ENCODE assay signal across 8 mouse cellular contexts in the genomic region with DNA sequence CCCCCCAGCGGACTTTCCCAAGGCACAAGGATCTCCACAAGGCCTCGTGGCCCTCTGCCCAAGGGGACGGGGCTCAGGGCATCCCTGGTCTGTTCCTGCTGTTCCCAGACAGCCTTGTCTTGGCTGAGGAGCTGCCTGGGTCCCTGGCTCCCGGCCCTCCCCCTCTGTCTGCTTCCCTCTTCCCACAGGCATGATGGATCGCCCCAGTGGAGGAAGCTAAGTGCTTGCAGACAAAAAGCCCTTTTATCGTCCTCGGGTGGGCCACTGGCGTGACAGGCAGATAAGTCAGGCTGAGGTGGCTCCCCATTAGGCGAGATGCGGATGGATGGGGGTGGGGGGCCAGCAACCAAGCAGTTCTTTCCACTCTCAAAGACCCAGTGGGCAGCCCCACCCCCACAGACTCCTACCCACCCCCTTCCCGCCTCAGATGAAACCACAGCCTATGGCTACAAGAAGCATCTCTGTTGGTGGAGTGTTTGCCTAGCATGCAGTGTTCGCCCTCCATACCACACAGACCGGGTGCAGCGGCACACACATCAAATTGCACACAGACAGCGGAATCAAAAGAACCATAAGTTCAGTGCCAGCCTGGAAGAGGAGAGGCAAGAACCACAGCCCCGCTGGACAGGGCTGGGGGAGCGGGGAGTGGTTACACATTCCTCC. TPM values are rescaled to one million over a fixed set of nuclear protein-coding genes. Genes with fewer than 3 reads are reported as not detected.
DNase-seq lines count a peak whose midpoint lies in the region; ATAC-seq lines count a peak whose summit lies in the region.

No protein-coding gene starts in this region.

- peak overlapping the region; percentile 25 for H3K4me2 ChIP-seq in midbrain, embryonic 15.5 days

- peak overlapping the region; percentile 13; the same call in 1 of the 2 replicates for H3K9ac ChIP-seq in midbrain, embryonic 15.5 days

- H3K36me3 ChIP-seq in forebrain, embryonic 10.5 days (replicated peaks), result peaks cover 24% of the 10 kb centered on the region
- H3K36me3 ChIP-seq in midbrain, embryonic 15.5 days (replicated peaks), result no peaks in the 10 kb centered on the region

- H3K27ac ChIP-seq in forebrain, embryonic 10.5 days, result peak overlapping the region; percentile 86
- H3K27ac ChIP-seq in midbrain, embryonic 15.5 days, result peak overlapping the region; percentile 83

- peak; percentile 74 for DNase-seq in adrenal gland, postnatal 10 days
- no peak for DNase-seq in adrenal gland, postnatal 4 days (ENCODE audit: low spot score in 2 of 2)
- DNase-seq in CD4-positive helper T cell, adult 2 months (ENCODE audit: low read depth, low spot score), result peak; percentile 35
- peak; percentile 56 for DNase-seq in forebrain, embryonic 10.5 days (ENCODE audit: extremely low spot score, low spot score)
- DNase-seq in kidney, postnatal 10 days, result peak; percentile 86
- no peak for DNase-seq in thymus, postnatal 10 days (ENCODE audit: low spot score in 2 of 2)

- ATAC-seq in midbrain, embryonic 15.5 days (replicated peaks), result peak; percentile 57
- no peak for ATAC-seq in megakaryocyte-erythroid progenitor cell, adult 5-6 weeks (replicated peaks; ENCODE audit: low FRiP score, low TSS enrichment, poor library complexity, severe bottlenecking)

- H3K9me3 ChIP-seq in forebrain, embryonic 10.5 days, result no peaks in the 10 kb centered on the region
- H3K9me3 ChIP-seq in midbrain, embryonic 15.5 days, result no peaks in the 10 kb centered on the region

- H3K4me1 ChIP-seq in forebrain, embryonic 10.5 days, result peaks cover 97% of the 10 kb centered on the region
- peaks cover 90% of the 10 kb centered on the region for H3K4me1 ChIP-seq in midbrain, embryonic 15.5 days

- no peaks in the 10 kb centered on the region for H3K27me3 ChIP-seq in forebrain, embryonic 10.5 days (ENCODE audit: poor library complexity, severe bottlenecking)
- H3K27me3 ChIP-seq in midbrain, embryonic 15.5 days (replicated peaks), result no peaks in the 10 kb centered on the region

- WGBS in forebrain, embryonic 10.5 days, result 24% methylated on average over 17 of the region's 17 CpGs
- WGBS in midbrain, embryonic 15.5 days, result 13% methylated on average over 17 of the region's 17 CpGs

- H3K4me3 ChIP-seq in forebrain, embryonic 10.5 days, result peak overlapping the region; percentile 28; the same call in 1 of the 2 replicates
- H3K4me3 ChIP-seq in midbrain, embryonic 15.5 days, result no peak overlapping the region

RNA-seq across cellular contexts. Expression of a gene that starts 27.0 kb away (rescaled TPM):
- total RNA-seq in adrenal gland, postnatal 10 days (2021), result 100 to 1,000 TPM; 125 to 153 TPM
- total RNA-seq in adrenal gland, postnatal 4 days (2021), result 100 to 1,000 TPM; 240 to 243 TPM
- polyA plus RNA-seq in forebrain, embryonic 10.5 days (2016; fragmentation: Nextera tagmentation; extraction: Ambion mirVana), result 15.7 and 17.8 TPM in 2 replicates
- 25.6 and 27.6 TPM in 2 replicates for polyA plus RNA-seq in midbrain, embryonic 15.5 days (2015; fragmentation: Nextera tagmentation; extraction: Ambion mirVana)
- 48.7 and 54.4 TPM in 2 replicates for total RNA-seq in megakaryocyte-erythroid progenitor cell, adult 5-6 weeks (2014; fragmentation: Nextera tagmentation)
- total RNA-seq in megakaryocyte-erythroid progenitor cell, adult 5-6 weeks (2017), result 4.8 and 6.7 TPM in 2 replicates

Comparison
In these comparisons a context has a peak if more than half of its experiments do, and no peak if none do; other contexts are left out.
1. DNase-seq: peak in adrenal gland, postnatal 10 days (single experiment), CD4-positive helper T cell, adult 2 months (single experiment), forebrain, embryonic 10.5 days (single experiment) and kidney, postnatal 10 days (single experiment); none in adrenal gland, postnatal 4 days (0 of 2) and thymus, postnatal 10 days (0 of 2).